ENCODE assay signal across 9 mouse cellular contexts in the genomic region with DNA sequence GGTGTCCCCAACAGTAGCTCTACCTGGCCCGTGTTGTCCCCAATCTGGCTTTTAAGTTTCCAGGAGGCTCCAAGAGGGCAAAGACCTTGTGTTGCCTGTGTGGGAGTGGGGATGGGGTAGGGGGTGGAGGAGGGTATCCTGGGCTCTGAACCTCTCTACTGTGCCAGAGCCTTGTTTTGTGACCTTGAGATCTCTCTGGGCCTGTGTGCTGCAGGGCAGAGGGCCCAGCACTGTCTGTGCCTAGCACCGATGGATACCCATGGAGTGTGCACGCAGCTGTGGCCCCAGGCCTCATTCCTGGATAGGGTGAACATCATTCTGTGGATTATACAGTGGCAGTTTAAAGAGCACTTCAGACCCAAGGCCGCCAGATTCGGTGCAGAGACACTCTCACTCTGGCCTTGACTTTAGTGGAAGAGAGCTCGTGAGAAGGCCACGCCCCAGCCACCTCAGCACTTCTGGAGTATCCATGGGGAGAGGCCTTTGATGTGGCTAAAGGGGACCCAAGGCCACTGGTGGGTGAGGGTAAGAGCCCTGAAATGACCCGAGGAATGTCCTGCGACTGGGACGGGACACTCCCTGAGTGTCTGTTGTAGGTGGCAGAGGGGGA. TPM values are rescaled to one million over a fixed set of nuclear protein-coding genes. Genes with fewer than 3 reads are reported as not detected.
DNase-seq lines count a peak whose midpoint lies in the region; ATAC-seq and TF ChIP-seq lines count a peak whose summit lies in the region.
"Had no signal": no experiment of that assay in that cellular context is flagged by ENCODE, and none has a peak within 500 bp of the region (broad histone marks: within the 10 kb centered on the region; RNA-seq: fewer than 3 reads in every experiment).

No protein-coding gene starts in this region.

- TF ChIP-seq CTCF in lung, embryonic 14.5 days (IDR thresholded peaks at IDR 0.05; ENCODE audit: low read depth) = no peak
- no peak for TF ChIP-seq CTCF in liver, embryonic 14.5 days (IDR thresholded peaks at IDR 0.05; ENCODE audit: low read depth)

- peak overlapping the region; percentile 94; the same call in 1 of the 2 replicates for H3K4me2 ChIP-seq in lung, embryonic 14.5 days
- peak overlapping the region; percentile 92 for H3K4me2 ChIP-seq in intestine, embryonic 15.5 days (replicated peaks)
- H3K4me2 ChIP-seq in liver, embryonic 14.5 days (ENCODE audit: low read depth) = peak overlapping the region; percentile 97

- TF ChIP-seq EP300 in liver, embryonic 14.5 days (IDR thresholded peaks at IDR 0.05; ENCODE audit: low read depth) = no peak

- no peaks in the 10 kb centered on the region for H3K27me3 ChIP-seq in lung, embryonic 14.5 days (ENCODE audit: insufficient read depth, low read length)
- no peaks in the 10 kb centered on the region for H3K27me3 ChIP-seq in intestine, embryonic 15.5 days (replicated peaks)
- H3K27me3 ChIP-seq in liver, embryonic 14.5 days (ENCODE audit: control insufficient read depth, insufficient read depth, low read length) = no peaks in the 10 kb centered on the region
- H3K27me3 ChIP-seq: Patski had no signal

- no peak for ATAC-seq in lung, embryonic 14.5 days (ENCODE audit: insufficient read depth)
- 0 out of 2 replicates have a peak, but pooled peaks have one; percentile 9 for ATAC-seq in intestine, embryonic 15.5 days
- ATAC-seq in liver, embryonic 14.5 days (ENCODE audit: insufficient read depth) = no peak
- ATAC-seq: Patski had no signal

- 57% methylated on average over 10 of the region's 10 CpGs for WGBS in lung, embryonic 14.5 days
- WGBS in intestine, embryonic 15.5 days = 64% methylated on average over 10 of the region's 10 CpGs
- 59% methylated on average over 10 of the region's 10 CpGs for WGBS in liver, embryonic 14.5 days (ENCODE audit: insufficient replicate concordance)

- H3K27ac ChIP-seq in lung, embryonic 14.5 days (ENCODE audit: low read depth) = no peak overlapping the region
- peak overlapping the region; percentile 44; the same call in 1 of the 2 replicates for H3K27ac ChIP-seq in intestine, embryonic 15.5 days
- H3K27ac ChIP-seq in liver, embryonic 14.5 days = no peak overlapping the region

- H3K36me3 ChIP-seq in lung, embryonic 14.5 days (ENCODE audit: insufficient read depth) = peaks cover 21% of the 10 kb centered on the region; the same call in 1 of the 2 replicates
- peaks cover 16% of the 10 kb centered on the region for H3K36me3 ChIP-seq in intestine, embryonic 15.5 days
- H3K36me3 ChIP-seq in liver, embryonic 14.5 days (replicated peaks; ENCODE audit: control insufficient read depth, insufficient read depth, low read depth) = peaks cover 3% of the 10 kb centered on the region; the same call in 1 of the 2 replicates

- H3K4me1 ChIP-seq in lung, embryonic 14.5 days (ENCODE audit: insufficient read depth) = no peaks in the 10 kb centered on the region
- H3K4me1 ChIP-seq in intestine, embryonic 15.5 days (replicated peaks) = peaks cover 23% of the 10 kb centered on the region
- H3K4me1 ChIP-seq in liver, embryonic 14.5 days (replicated peaks; ENCODE audit: control insufficient read depth in 2 of 2, insufficient read depth in 2 of 2, low read length in 1 of 2) = peaks cover 7 to 19% of the 10 kb centered on the region in 2 experiments; a peak in 3 of 4 replicates

- no peak for DNase-seq in lung, embryonic 14.5 days
- DNase-seq in lung, postnatal 25 days (ENCODE audit: low spot score) = no peak
- peak; percentile 87 for DNase-seq in adrenal gland, adult 2 months
- no peak for DNase-seq in liver, embryonic 14.5 days (ENCODE audit: low read depth in 3 of 3, low spot score in 3 of 3)
- no peak for DNase-seq in urinary bladder, postnatal 10 days (ENCODE audit: low spot score)
- DNase-seq in thymus, postnatal 0 days (ENCODE audit: low spot score) = no peak
- DNase-seq: gastrocnemius, postnatal 25 days had no signal

- H3K9me3 ChIP-seq in lung, embryonic 14.5 days (ENCODE audit: low read depth, low read length) = no peaks in the 10 kb centered on the region
- H3K9me3 ChIP-seq in intestine, embryonic 15.5 days = no peaks in the 10 kb centered on the region
- H3K9me3 ChIP-seq in liver, embryonic 14.5 days (ENCODE audit: control insufficient read depth, low read length) = no peaks in the 10 kb centered on the region

- no peak overlapping the region for H3K9ac ChIP-seq in lung, embryonic 14.5 days
- no peak overlapping the region for H3K9ac ChIP-seq in intestine, embryonic 15.5 days
- no peak overlapping the region; the same call in 1 of the 2 replicates for H3K9ac ChIP-seq in liver, embryonic 14.5 days (replicated peaks)

- no peak overlapping the region for H3K4me3 ChIP-seq in lung, embryonic 14.5 days (ENCODE audit: low read depth, low read length)
- H3K4me3 ChIP-seq in intestine, embryonic 15.5 days (replicated peaks) = no peak overlapping the region
- peak overlapping the region in 1 of 2 experiments; percentile 92; a peak in 2 of 4 replicates for H3K4me3 ChIP-seq in liver, embryonic 14.5 days (ENCODE audit: insufficient read depth in 1 of 2, low read depth in 2 of 2, low read length in 2 of 2)

RNA-seq across cellular contexts. Expression of gene Grhpr, which starts 2.0 kb away (rescaled TPM):
- polyA plus RNA-seq in lung, embryonic 14.5 days (2014; fragmentation: Nextera tagmentation; extraction: Ambion mirVana) = 46.2 and 50.1 TPM in 2 replicates
- total RNA-seq in adrenal gland, adult 2 months (2021) = 100 to 1,000 TPM; 139 to 220 TPM
- polyA plus RNA-seq in adrenal gland, adult 2 months (2012; rRNA removed) = 280 and 300 TPM in 2 replicates
- 102 and 112 TPM in 2 replicates for polyA plus RNA-seq in intestine, embryonic 15.5 days (2015; fragmentation: Nextera tagmentation; extraction: Ambion mirVana)
- 47.5 and 50.1 TPM in 2 replicates for polyA plus RNA-seq in liver, embryonic 14.5 days (2012; rRNA removed)
- polyA plus RNA-seq in liver, embryonic 14.5 days (2014; fragmentation: Nextera tagmentation; extraction: Ambion mirVana) = 75.7 and 75.9 TPM in 2 replicates
- polyA plus RNA-seq in thymus, postnatal 0 days (2015; fragmentation: Nextera tagmentation; extraction: Ambion mirVana) = 37.6 and 39.1 TPM in 2 replicates

RNA-seq across cellular contexts. Expression of gene Zbtb5, which starts 29.0 kb away (rescaled TPM):
- 22.2 and 23.7 TPM in 2 replicates for polyA plus RNA-seq in lung, embryonic 14.5 days (2014; fragmentation: Nextera tagmentation; extraction: Ambion mirVana)
- total RNA-seq in adrenal gland, adult 2 months (2021) = 10 to 100 TPM in 1 of 2 experiments, 1 to 10 TPM in 1; 8.9 to 12.0 TPM
- 13.1 and 21.3 TPM in 2 replicates for polyA plus RNA-seq in adrenal gland, adult 2 months (2012; rRNA removed)
- polyA plus RNA-seq in intestine, embryonic 15.5 days (2015; fragmentation: Nextera tagmentation; extraction: Ambion mirVana) = 15.8 and 16.5 TPM in 2 replicates
- polyA plus RNA-seq in liver, embryonic 14.5 days (2012; rRNA removed) = 3.3 and 3.5 TPM in 2 replicates
- 4.5 and 6.2 TPM in 2 replicates for polyA plus RNA-seq in liver, embryonic 14.5 days (2014; fragmentation: Nextera tagmentation; extraction: Ambion mirVana)
- 15.9 TPM in 2 replicates for polyA plus RNA-seq in thymus, postnatal 0 days (2015; fragmentation: Nextera tagmentation; extraction: Ambion mirVana)

RNA-seq across cellular contexts. Expression of gene Polr1e, which starts 35.1 kb away (rescaled TPM):
- 40.1 and 43.3 TPM in 2 replicates for polyA plus RNA-seq in lung, embryonic 14.5 days (2014; fragmentation: Nextera tagmentation; extraction: Ambion mirVana)
- 10 to 100 TPM; 13.0 to 16.3 TPM for total RNA-seq in adrenal gland, adult 2 months (2021)
- polyA plus RNA-seq in adrenal gland, adult 2 months (2012; rRNA removed) = 2.9 and 3.1 TPM in 2 replicates
- polyA plus RNA-seq in intestine, embryonic 15.5 days (2015; fragmentation: Nextera tagmentation; extraction: Ambion mirVana) = 34.8 and 35.9 TPM in 2 replicates
- polyA plus RNA-seq in liver, embryonic 14.5 days (2012; rRNA removed) = 4.2 and 7.8 TPM in 2 replicates
- polyA plus RNA-seq in liver, embryonic 14.5 days (2014; fragmentation: Nextera tagmentation; extraction: Ambion mirVana) = 15.5 and 18.9 TPM in 2 replicates
- 48.2 and 49.5 TPM in 2 replicates for polyA plus RNA-seq in thymus, postnatal 0 days (2015; fragmentation: Nextera tagmentation; extraction: Ambion mirVana)
